Mouse (Mus musculus): Measurements from ENCODE around the gene Ccer1.

Gene Ccer1

DNA sequence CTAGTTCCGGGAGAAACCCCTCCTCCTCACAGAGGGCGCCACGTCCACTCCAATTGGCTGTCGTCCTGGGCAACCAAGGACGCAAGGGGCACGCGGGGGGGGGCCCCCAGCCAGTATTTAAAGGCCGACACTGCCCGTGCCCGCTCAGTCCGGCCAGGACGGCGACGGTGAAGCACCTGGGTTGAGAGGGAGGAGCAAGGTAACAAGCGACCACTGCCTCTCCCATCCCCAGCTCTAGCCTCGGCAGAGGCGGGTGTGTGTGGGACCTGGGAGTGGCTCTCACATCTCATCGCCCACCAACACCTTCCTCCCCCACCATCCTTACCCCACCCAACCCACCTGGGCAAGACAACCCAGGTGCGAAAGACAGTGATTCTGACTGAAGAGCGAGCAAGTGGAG lies at the start of gene Ccer1:
Gene Ccer1 (plus strand): TSS at position 147 of the 400 bp plus-strand sequence.
- in situ Hi-C loops (cut with MboI, MseI): loop anchor here (10.0 to 25.0 kb wide), 2 partner anchors 1012 to 1231 kb away; no protein-coding TSS in a partner anchor

- in situ Hi-C loops (cut with MboI, MseI): no loop called here
These were observed 49.1 kb upstream of the Ccer1 start, which contains the start of gene Epyc for GRCm38 (mm10) chr10:97643768-97644167. Epyc (plus strand) TSS chr10:97644068.

- in situ Hi-C loops (cut with MboI, MseI): no loop called here
These were observed 42.5 kb upstream of the Ccer1 start for GRCm38 (mm10) chr10:97650334-97650733.

DNA sequence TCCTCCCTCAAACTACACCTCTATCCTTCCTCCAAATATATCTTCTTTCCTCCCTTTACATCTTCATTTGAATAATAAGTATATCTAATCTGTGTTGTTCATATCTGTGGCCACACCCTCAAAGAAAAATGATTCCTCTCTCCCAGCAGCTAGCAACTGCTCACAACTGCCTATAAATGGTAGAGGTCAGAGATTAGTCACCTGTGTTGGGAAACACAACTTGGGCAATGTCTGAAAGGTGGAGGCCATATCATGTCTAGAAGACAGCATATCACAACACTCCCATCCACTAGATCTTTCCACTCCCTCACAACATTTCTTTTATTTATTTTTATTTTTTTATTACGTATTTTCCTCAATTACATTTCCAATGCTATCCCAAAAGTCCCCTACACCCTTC lies 33.4 kb upstream of the Ccer1 start:
- in situ Hi-C loops (cut with MboI, MseI): no loop called here

DNA sequence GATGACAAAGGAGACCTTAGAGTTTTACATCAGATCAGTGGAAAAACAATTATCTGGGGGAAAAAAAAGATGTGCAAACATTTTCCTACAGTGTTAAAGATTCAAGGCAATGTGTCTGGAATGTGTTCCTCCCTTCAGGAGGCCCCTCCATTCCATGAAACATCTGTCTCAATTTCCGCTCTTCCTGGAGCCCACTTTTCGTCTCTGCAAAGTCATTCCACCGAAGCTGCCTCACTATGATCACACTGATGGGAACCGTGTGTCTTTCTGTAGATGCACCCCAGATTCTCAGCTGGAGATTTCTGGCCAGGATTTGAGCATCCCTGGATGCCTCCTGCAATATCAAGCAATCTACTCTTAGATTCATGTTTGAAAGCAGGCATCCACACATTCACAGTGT lies 24.2 kb upstream of the Ccer1 start:
- in situ Hi-C loops (cut with MboI, MseI): no loop called here

- in situ Hi-C loops (cut with MboI, MseI): no loop called here
These were observed 22.7 kb upstream of the Ccer1 start for GRCm38 (mm10) chr10:97670202-97670601.

- in situ Hi-C loops (cut with MboI, MseI): no loop called here
These were observed 19.6 kb upstream of the Ccer1 start for GRCm38 (mm10) chr10:97673239-97673638.

GRCm38 (mm10) chr10:97682981-97683380 lies 9.9 kb upstream of the Ccer1 start:
- in situ Hi-C loops (cut with MboI, MseI): loop anchor here (25.0 kb wide), 1 partner anchor 1221 kb away; no protein-coding TSS in a partner anchor

DNA sequence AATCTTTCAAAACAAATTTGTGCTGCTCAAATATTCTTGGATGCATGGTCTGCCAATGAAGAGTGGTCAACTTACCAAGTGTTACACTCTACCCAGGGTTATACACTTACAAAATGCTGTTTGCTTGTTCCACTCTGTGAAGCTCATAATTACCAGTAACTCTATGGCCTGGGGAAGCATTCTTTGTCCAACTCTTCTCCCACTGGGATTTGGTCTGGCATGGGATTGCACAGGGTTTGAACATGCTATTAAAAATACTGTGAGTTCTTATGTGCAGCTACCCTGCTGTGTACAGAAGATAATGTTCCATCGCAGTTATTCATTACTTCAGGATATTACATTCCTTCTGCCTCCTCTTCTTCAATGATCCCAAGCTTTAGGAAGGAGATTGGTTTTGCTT lies 5.7 kb upstream of the Ccer1 start:
- in situ Hi-C loops (cut with MboI, MseI): loop anchor here (25.0 kb wide), 1 partner anchor 1225 kb away; no protein-coding TSS in a partner anchor

GRCm38 (mm10) chr10:97689425-97689824 lies 3.4 kb upstream of the Ccer1 start:
- in situ Hi-C loops (cut with MboI, MseI): loop anchor here (25.0 kb wide), 1 partner anchor 1227 kb away; no protein-coding TSS in a partner anchor

DNA sequence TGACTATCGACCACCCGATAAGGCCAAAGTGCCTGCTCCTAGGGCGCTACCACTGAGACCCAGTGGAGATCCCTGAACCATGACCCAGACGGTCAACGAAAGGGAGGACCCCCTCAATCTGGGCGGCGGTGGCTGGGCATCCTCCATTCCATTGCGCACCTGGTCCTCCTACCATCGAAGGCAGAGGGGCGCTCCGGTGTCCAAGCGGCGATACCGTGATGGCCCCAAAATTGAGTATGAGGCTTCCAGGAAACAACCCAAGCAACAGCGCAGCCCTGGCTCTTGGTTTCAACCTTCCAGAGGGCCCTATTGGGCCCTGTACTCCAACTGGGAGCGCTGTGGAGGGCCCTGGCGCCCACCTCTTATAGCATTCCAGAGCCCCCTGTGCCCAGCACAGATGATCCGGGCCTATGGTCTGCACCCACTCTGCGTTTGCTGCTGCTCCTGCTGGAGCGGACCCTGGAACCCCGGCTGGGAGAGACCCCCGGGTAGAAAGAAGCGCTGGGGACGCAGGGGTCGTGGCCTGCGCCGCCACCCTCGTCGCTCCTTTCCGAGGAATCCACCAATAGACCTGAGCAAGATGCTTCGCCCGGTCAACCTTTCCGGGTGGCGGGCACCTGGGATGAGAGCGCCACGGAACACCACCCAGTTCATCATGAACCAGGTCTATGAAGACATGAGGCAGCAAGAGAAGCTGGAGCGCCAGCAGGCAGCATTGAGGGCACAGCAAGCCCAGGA lies 708 bp downstream of the Ccer1 start:
- in situ Hi-C loops (cut with MboI, MseI): loop anchor here (10.0 to 25.0 kb wide), 2 partner anchors 1011 to 1231 kb away; no protein-coding TSS in a partner anchor

GRCm38 (mm10) chr10:97702321-97702720 lies 9.5 kb downstream of the Ccer1 start:
- in situ Hi-C loops (cut with MboI, MseI): loop anchor here (25.0 kb wide), 1 partner anchor 1565 kb away; the partner anchor contains the start of gene Gm5426

GRCm38 (mm10) chr10:97704562-97704961 lies 11.7 kb downstream of the Ccer1 start:
- in situ Hi-C loops (cut with MboI, MseI): loop anchor here (25.0 kb wide), 1 partner anchor 1567 kb away; the partner anchor contains the start of gene Gm5426

DNA sequence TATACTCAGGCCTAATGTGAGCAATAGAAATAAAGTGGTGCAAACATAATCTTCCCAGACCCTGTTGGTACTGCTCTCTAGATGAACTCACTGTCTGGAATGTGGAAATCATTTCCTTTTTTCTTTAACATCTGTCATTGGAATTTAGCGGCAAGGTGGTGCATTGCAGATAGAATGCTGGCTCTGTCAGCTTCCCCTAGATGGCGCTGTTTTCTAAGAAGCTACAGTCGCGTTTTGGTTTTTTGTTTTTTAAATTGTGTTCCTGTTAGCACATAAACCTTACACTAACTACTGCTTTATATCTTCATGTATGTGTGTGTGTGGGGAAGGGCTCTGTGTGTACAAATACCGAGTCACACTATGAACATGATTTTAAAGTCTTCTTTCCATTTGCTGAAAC lies 19.8 kb downstream of the Ccer1 start:
- in situ Hi-C loops (cut with MboI, MseI): loop anchor here (25.0 kb wide), 1 partner anchor 1575 kb away; the partner anchor contains the start of gene Gm5426

- in situ Hi-C loops (cut with MboI, MseI): loop anchor here (25.0 kb wide), 1 partner anchor 1577 kb away; the partner anchor contains the start of gene Gm5426
These were observed 21.7 kb downstream of the Ccer1 start for GRCm38 (mm10) chr10:97714584-97714983.

GRCm38 (mm10) chr10:97715289-97715906 lies 22.5 kb downstream of the Ccer1 start:
- in situ Hi-C loops (cut with MboI, MseI): loop anchor here (5.0 to 25.0 kb wide), 2 partner anchors 1362 to 1578 kb away; partner anchors contain the start of gene Gm5426

DNA sequence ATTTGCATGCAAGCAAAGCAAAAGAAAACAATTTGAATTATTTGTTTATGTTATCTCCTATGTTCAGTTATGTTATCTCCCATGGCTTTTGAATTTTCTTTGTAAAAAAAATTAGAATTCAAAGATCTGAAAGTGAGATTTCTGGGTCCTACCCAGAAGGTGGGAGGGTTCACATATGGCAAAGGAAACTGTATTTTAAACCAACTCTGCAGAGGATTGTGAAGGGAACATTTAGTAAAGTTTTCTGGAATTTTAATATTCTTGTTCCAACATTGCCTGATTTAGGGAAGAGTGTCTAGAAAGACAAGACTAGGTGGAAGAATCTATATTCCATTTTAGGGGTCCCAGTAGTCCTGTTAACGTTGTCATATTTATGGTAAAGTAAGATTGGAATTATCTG lies 24.4 kb downstream of the Ccer1 start:
- in situ Hi-C loops (cut with MboI, MseI): loop anchor here (5.0 to 25.0 kb wide), 2 partner anchors 1360 to 1580 kb away; partner anchors contain the start of gene Gm5426

- in situ Hi-C loops (cut with MboI, MseI): loop anchor here (5.0 to 25.0 kb wide), 2 partner anchors 1359 to 1581 kb away; partner anchors contain the start of gene Gm5426
These were observed 25.2 kb downstream of the Ccer1 start for GRCm38 (mm10) chr10:97718021-97718420.

DNA sequence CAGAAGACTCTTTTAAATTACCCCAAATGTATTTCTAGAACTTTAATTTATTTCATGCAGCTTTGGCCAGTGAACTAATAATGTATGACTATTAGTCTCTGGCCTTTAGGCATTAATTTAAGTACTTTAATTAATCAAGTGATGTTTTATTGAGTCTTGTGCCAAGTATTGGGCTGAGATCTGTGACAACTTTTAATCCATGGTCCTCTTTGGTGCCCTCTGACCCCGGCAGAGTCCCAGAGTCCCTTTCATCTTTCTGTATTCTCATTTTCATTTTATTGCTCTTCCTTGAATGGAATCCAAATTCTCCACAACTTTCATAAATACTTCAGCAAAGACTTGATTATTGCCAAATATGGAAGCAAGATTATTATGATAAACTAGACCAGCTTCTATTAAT lies 27.8 kb downstream of the Ccer1 start:
- in situ Hi-C loops (cut with MboI, MseI): loop anchor here (25.0 kb wide), 1 partner anchor 1583 kb away; the partner anchor contains the start of gene Gm5426

DNA sequence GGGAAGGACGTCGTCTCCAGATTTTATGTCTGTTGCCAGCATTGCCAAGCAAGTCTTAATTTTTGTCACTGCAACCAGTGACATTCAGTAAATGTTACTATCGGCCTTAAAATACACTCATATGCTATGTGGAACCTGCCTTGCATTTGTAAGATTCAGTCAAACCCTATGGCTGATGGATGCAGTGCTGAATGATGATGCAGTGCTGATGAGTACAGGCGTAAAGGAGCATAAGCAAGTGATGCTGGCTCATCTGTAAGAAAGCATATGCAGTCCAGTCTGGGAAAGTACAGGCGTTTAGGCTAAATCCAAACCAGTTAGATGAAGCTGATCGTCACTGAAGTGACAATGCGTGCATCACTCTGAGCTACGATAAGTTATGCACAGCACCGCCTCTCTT lies 29.9 kb downstream of the Ccer1 start:
- in situ Hi-C loops (cut with MboI, MseI): loop anchor here (25.0 kb wide), 1 partner anchor 1585 kb away; the partner anchor contains the start of gene Gm5426

DNA sequence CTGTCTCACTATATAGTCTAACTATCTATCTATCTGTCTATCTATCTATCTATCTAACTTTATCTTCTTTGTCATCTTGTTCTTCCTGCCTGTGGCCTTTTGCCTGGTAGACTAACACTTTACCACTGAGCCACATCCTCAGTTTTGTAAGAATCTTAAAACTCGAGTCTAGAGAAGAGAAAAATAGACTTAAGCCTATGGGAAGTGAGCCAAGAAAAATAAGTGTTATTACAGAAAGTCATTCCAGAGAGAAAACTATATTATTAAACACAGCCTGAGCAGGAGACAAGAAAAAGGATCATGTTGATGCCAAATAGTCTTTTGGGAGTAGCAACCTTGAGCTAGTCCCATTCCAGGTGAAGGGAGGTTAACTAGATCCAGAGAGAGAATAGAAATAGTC lies 33.1 kb downstream of the Ccer1 start:
- in situ Hi-C loops (cut with MboI, MseI): loop anchor here (25.0 kb wide), 1 partner anchor 1936 kb away; no protein-coding TSS in a partner anchor

- in situ Hi-C loops (cut with MboI, MseI): loop anchor here (25.0 kb wide), 1 partner anchor 1936 kb away; no protein-coding TSS in a partner anchor
These were observed 33.8 kb downstream of the Ccer1 start, which contains the start of gene C030005K15Rik for GRCm38 (mm10) chr10:97726655-97727054. C030005K15Rik (minus strand) TSS chr10:97726755.

Measured in T-helper 1 cell (primary cell).